Mouse (Mus musculus): ENCODE data around the gene Fcho2. TPM values are rescaled to one million over a fixed set of nuclear protein-coding genes. Genes with fewer than 3 reads are reported as not detected.

The Fcho2 gene
- polyA plus RNA-seq, 1 experiment from 2014 or later = 45.9 TPM

DNA sequence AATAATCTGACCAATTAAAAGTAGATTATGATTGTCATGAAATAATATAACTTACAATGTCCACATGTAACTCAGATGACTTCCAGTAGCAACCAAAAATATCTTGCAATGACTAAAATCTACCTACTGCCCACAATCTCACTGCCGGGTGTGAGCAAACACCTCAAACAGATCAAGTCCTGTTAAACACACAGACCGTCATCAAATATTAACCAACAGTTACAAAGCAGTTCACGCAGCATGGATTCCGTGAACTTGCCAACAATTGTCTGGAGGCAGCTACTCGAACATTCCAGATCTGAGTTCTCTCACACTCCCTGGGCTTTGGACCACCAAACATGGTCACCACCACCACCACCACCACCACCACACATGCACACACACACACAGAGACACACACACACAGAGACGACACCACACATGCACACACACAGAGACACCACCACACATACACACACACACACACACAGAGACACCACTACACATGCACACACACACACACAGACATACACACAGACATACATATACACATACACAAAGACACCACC, 99.7 kb downstream of the Fcho2 start:
- Histone ChIP-seq H3K36me3 (ENCODE audit: insufficient read depth, low read length) (no peaks in the 10 kb centered on the region), H3K27ac (ENCODE audit: low read length) (no peak overlapping the region), H3K4me3 (ENCODE audit: low read depth, low read length) (no peak overlapping the region), H3K4me1 (ENCODE audit: insufficient read depth, low read depth, low read length) (no peaks in the 10 kb centered on the region), H3K27me3 (replicated peaks; ENCODE audit: insufficient read depth, low read length) (no peaks in the 10 kb centered on the region), H3K9ac (replicated peaks; ENCODE audit: low read depth) (no peak overlapping the region), H3K9me3 (ENCODE audit: low read length) (no peaks in the 10 kb centered on the region), H3K4me2 (replicated peaks; ENCODE audit: low read depth, low read length) (no peak overlapping the region)
- DNase-seq (ENCODE audit: low spot score) (peak; percentile 76), ATAC-seq (peak; percentile 68)
- WGBS = 47% methylated on average over 6 of the region's 6 CpGs
- TF ChIP-seq CTCF (IDR thresholded peaks at IDR 0.05) (no peak), EP300 (IDR thresholded peaks at IDR 0.05) (no peak)

DNA sequence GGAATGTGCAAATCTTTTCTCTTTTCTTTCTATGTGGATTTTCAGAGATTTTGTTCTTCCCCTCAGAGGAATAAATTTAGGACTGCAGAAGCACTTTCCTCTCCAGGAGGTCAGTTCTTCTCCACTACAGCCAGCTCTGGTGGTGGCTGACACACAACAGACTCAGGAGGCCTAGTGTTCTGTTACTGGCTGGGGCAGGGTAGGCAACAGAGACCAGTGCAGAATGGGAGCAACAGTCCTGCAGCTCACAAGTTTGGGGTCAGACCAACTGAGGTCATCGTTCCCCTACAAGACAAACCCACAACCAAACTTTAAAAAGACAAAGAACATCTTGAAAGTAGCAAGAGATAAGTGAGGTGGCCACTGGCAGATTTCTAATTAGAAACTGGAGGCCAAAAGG, 104.6 kb downstream of the Fcho2 start:
- 71% methylated on average over 1 of the region's 1 CpGs for WGBS
- no peak for TF ChIP-seq CTCF (IDR thresholded peaks at IDR 0.05)
- no peak for TF ChIP-seq EP300 (IDR thresholded peaks at IDR 0.05)
- ATAC-seq = peak; percentile 47; the same call in 1 of the 2 replicates
- H3K27me3 ChIP-seq (replicated peaks; ENCODE audit: insufficient read depth, low read length) = no peaks in the 10 kb centered on the region
- no peaks in the 10 kb centered on the region for H3K9me3 ChIP-seq (ENCODE audit: low read length)
- DNase-seq (ENCODE audit: low spot score) = no peak
- peak overlapping the region; percentile 55 for H3K27ac ChIP-seq (ENCODE audit: low read length)
- H3K4me1 ChIP-seq (ENCODE audit: insufficient read depth, low read depth, low read length) = peaks cover under 1% of the 10 kb centered on the region; the same call in 1 of the 2 replicates
- no peak overlapping the region for H3K9ac ChIP-seq (replicated peaks; ENCODE audit: low read depth)
- no peak overlapping the region for H3K4me3 ChIP-seq (ENCODE audit: low read depth, low read length)
- H3K36me3 ChIP-seq (ENCODE audit: insufficient read depth, low read length) = no peaks in the 10 kb centered on the region
- H3K4me2 ChIP-seq (replicated peaks; ENCODE audit: low read depth, low read length) = no peak overlapping the region

DNA sequence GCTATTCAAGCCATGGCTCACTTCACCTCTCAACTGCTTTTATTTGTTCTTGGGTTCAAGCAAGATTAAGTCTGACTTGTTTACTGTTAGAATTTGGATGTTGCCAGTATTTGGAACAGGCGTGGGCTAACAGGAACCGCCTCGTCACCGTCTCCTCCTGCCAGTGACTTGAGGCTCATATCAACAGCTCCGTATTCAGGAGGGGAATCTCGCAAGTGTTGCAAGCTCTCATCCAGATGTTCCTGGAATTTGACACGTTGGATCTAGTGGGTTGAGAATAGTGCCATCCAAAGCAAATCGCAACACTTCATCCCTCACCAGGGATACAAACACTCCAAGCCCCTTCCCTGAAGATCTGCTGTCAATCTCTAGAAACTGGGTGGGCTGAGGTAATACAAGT, 105.0 kb downstream of the Fcho2 start:
- DNase-seq (ENCODE audit: low spot score) (peak; percentile 87), ATAC-seq (peak; percentile 91)
- no peak overlapping the region for H3K4me2 ChIP-seq (replicated peaks; ENCODE audit: low read depth, low read length)
- no peaks in the 10 kb centered on the region for H3K36me3 ChIP-seq (ENCODE audit: insufficient read depth, low read length)
- no peaks in the 10 kb centered on the region for H3K27me3 ChIP-seq (replicated peaks; ENCODE audit: insufficient read depth, low read length)
- no peak overlapping the region for H3K9ac ChIP-seq (replicated peaks; ENCODE audit: low read depth)
- H3K4me3 ChIP-seq (ENCODE audit: low read depth, low read length) = no peak overlapping the region
- H3K4me1 ChIP-seq (ENCODE audit: insufficient read depth, low read depth, low read length) = peaks cover 3% of the 10 kb centered on the region
- WGBS = 35% methylated on average over 8 of the region's 8 CpGs
- peak overlapping the region; percentile 33; the same call in 1 of the 2 replicates for H3K27ac ChIP-seq (ENCODE audit: low read length)
- no peaks in the 10 kb centered on the region for H3K9me3 ChIP-seq (ENCODE audit: low read length)
- TF ChIP-seq EP300 (IDR thresholded peaks at IDR 0.05) = peak; percentile 70; the same call in 1 of the 2 replicates
- TF ChIP-seq CTCF (IDR thresholded peaks at IDR 0.05) = no peak

DNA sequence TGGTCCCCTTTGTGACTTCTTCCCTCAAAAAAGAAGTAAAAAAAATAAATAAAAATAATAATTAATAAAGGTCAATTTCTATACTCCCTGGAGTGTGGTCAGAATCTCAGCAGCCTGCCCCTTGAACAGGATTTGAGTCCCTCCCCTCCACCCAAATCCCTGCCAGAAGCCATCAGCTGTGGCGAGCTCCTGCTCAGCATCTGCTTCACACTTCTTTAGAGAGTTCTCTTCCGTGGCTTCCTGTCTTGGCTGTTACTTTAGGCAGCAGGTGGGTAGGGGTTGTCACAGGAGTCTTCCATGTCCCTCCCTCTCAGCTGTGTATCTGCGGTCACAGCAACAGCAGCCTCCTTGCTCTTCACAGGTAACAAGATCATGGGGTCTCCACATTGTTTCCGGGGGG, 109.7 kb downstream of the Fcho2 start:
- H3K4me2 ChIP-seq (replicated peaks; ENCODE audit: low read depth, low read length) = no peak overlapping the region
- DNase-seq (ENCODE audit: low spot score) (no peak), ATAC-seq (no peak)
- no peaks in the 10 kb centered on the region for H3K27me3 ChIP-seq (replicated peaks; ENCODE audit: insufficient read depth, low read length)
- no peak overlapping the region for H3K27ac ChIP-seq (ENCODE audit: low read length)
- TF ChIP-seq EP300 (IDR thresholded peaks at IDR 0.05) (no peak), CTCF (IDR thresholded peaks at IDR 0.05) (no peak)
- WGBS = 73% methylated on average over 4 of the region's 4 CpGs
- H3K9ac ChIP-seq (replicated peaks; ENCODE audit: low read depth) = no peak overlapping the region
- no peaks in the 10 kb centered on the region for H3K9me3 ChIP-seq (ENCODE audit: low read length)
- no peak overlapping the region for H3K4me3 ChIP-seq (ENCODE audit: low read depth, low read length)
- H3K4me1 ChIP-seq (ENCODE audit: insufficient read depth, low read depth, low read length) = peaks cover 3% of the 10 kb centered on the region
- H3K36me3 ChIP-seq (ENCODE audit: insufficient read depth, low read length) = no peaks in the 10 kb centered on the region

DNA sequence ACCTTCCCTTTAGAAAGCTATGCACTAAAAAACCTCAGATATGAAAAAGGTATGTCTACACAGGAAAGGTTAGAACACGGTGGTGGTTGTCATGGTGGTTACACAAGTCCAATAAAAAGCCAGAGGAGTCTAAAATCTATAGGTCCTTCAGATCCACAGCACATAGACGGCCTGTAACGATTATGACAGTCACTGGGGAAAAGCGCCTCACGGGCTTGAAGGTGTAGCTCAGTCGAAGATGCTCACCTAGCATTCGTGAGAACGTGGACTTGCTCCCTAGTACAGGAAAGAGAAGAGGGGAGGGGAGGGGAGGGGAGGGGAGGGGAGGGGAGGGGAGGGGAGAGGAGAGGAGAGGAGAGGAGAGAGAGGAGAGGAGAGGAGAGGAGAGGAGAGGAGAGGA, 111.5 kb downstream of the Fcho2 start:
- TF ChIP-seq EP300 (IDR thresholded peaks at IDR 0.05) (no peak), CTCF (IDR thresholded peaks at IDR 0.05) (no peak)
- DNase-seq (ENCODE audit: low spot score) (no peak), ATAC-seq (no peak)
- no peak overlapping the region for H3K27ac ChIP-seq (ENCODE audit: low read length)
- H3K9ac ChIP-seq (replicated peaks; ENCODE audit: low read depth) = no peak overlapping the region
- H3K9me3 ChIP-seq (ENCODE audit: low read length) = no peaks in the 10 kb centered on the region
- no peak overlapping the region for H3K4me3 ChIP-seq (ENCODE audit: low read depth, low read length)
- no peak overlapping the region for H3K4me2 ChIP-seq (replicated peaks; ENCODE audit: low read depth, low read length)
- no peaks in the 10 kb centered on the region for H3K36me3 ChIP-seq (ENCODE audit: insufficient read depth, low read length)
- H3K27me3 ChIP-seq (replicated peaks; ENCODE audit: insufficient read depth, low read length) = no peaks in the 10 kb centered on the region
- WGBS = 74% methylated on average over 6 of the region's 8 CpGs
- peaks cover 11% of the 10 kb centered on the region for H3K4me1 ChIP-seq (ENCODE audit: insufficient read depth, low read depth, low read length)

DNA sequence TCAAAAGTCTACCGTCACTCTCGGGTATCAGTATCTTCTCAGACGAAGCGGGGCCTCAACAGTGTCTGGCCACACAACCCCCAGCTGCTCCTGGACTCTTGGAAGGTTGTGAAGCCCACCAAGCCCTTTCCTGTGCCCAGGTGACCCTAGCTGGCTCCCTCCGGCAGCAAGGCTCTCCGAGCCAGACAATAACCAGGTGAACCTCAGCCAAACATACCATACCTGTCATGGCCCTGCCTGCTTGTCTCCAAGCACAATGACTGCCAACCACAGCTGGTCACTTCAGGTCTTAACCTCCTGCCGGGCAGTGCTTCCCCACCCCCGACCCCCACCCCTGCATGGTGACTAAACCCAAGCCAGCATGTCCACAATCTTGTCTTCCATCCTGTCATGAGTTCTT, 112.9 kb downstream of the Fcho2 start:
- Histone ChIP-seq H3K27ac (ENCODE audit: low read length) (no peak overlapping the region), H3K9ac (replicated peaks; ENCODE audit: low read depth) (no peak overlapping the region), H3K4me1 (ENCODE audit: insufficient read depth, low read depth, low read length) (peaks cover 11% of the 10 kb centered on the region), H3K27me3 (replicated peaks; ENCODE audit: insufficient read depth, low read length) (no peaks in the 10 kb centered on the region), H3K36me3 (ENCODE audit: insufficient read depth, low read length) (no peaks in the 10 kb centered on the region), H3K9me3 (ENCODE audit: low read length) (no peaks in the 10 kb centered on the region), H3K4me3 (ENCODE audit: low read depth, low read length) (no peak overlapping the region), H3K4me2 (replicated peaks; ENCODE audit: low read depth, low read length) (no peak overlapping the region)
- WGBS = 84% methylated on average over 8 of the region's 8 CpGs
- DNase-seq (ENCODE audit: low spot score) (no peak), ATAC-seq (no peak)
- TF ChIP-seq CTCF (IDR thresholded peaks at IDR 0.05) (no peak), EP300 (IDR thresholded peaks at IDR 0.05) (no peak)

DNA sequence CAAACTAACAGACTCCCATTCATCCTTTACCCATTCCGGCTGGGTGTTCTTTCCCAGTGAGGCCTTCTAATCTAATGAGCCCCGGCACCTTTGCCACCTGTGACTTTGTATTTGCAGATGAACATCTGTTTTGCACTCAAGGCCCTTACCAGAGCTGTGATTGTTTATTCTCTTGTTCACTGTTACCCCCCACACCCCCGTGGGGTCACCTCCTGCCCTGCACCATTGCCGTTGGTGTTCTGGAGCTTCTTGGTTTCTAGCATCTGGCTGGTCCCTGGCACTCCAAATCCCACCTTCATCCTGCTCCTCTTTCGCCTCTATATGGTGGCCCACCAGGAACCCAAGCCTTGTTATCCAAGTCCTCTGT, 114.0 kb downstream of the Fcho2 start:
- H3K4me1 ChIP-seq (ENCODE audit: insufficient read depth, low read depth, low read length) = peaks cover 11% of the 10 kb centered on the region
- no peak overlapping the region for H3K27ac ChIP-seq (ENCODE audit: low read length)
- no peak overlapping the region for H3K4me2 ChIP-seq (replicated peaks; ENCODE audit: low read depth, low read length)
- no peaks in the 10 kb centered on the region for H3K36me3 ChIP-seq (ENCODE audit: insufficient read depth, low read length)
- H3K9me3 ChIP-seq (ENCODE audit: low read length) = no peaks in the 10 kb centered on the region
- ATAC-seq (no peak), DNase-seq (ENCODE audit: low spot score) (no peak)
- H3K9ac ChIP-seq (replicated peaks; ENCODE audit: low read depth) = no peak overlapping the region
- H3K27me3 ChIP-seq (replicated peaks; ENCODE audit: insufficient read depth, low read length) = no peaks in the 10 kb centered on the region
- TF ChIP-seq CTCF (IDR thresholded peaks at IDR 0.05) = no peak
- TF ChIP-seq EP300 (IDR thresholded peaks at IDR 0.05) = no peak
- 76% methylated on average over 5 of the region's 5 CpGs for WGBS
- no peak overlapping the region for H3K4me3 ChIP-seq (ENCODE audit: low read depth, low read length)

Data from lung, postnatal 0 days (tissue).